Mouse (Mus musculus) MEL-GATA-1-ER (cell line): ENCODE measurements at regions not wholly inside any gene's neighbourhood (a gene's known extent, or its start where the extent isn't known, plus 50 kb on each side); places are given as distances from the start of the nearest gene placed in this dataset.
A peak's percentile ranks its signal among the peaks of the same experiment; 100 is the strongest.

ENCODE experiments used
- DNase-seq: peaks from one replicate; pipeline ENCODE4 v3.0.0-alpha.2; 2012; ENCODE audit warnings: low read depth; ENCODE audit errors: extremely low read depth

DNA sequence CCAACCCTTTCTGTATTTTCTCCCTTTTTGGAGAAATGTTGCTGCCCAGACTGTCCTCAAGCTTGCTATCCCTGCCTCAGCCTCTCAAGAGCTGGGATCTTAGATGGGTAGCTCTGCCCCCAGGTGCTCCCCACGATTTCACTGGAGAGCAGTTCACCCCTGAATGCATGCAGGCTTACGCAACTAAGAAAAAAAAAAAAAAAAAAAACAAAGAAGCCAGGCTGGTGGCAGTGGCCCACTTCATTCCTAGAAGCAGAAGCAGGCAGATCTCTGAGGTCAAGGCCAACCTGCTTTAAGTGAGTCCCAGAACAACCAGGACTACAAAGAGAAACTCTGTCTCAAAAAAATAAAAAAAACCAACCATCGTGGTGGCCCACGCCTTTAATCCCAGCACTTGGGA, 51.2 kb upstream of the Fbxo11 start:
- DNase-seq, result no peak

DNA sequence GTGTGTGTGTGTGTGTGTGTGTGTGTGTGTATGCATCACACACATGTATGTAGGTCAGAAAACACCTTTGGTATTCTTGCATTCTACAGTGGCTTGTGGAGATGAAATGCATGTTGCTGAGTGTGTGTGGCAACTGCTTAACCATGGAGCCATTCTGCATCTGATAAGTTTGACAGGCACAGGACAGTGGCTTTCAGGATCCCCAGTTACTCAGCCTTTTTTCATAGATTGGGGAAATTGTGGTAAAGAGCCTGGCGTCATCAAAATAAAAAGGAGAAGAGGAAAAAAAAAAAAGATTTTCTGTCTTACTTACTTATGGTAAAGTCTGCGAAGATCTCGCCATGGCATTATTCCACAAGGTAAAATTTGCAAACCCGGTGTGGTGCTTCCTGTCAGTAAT, 53.6 kb upstream of the Fbxo11 start:
- DNase-seq, result peak; percentile 83

DNA sequence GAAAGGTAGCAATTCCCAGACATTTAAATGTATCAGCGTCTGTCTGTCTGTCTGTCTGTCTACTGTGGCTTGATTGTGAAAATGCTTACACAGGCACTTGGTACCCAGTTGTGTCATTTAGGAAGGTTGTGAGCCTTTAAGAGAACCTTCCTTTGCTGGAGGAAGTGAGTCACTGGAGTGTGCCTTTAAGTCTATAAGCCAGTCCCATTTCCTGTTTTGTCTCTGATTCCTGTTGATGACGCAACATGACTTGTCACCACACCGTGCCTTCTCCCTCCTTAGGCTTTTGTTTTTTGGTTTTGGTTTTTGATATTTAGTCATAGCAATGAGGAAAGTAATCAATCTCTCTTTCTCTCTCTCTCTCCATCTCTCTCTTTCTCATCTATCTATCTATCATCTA, 58.6 kb upstream of the Fbxo11 start:
- no peak for DNase-seq

DNA sequence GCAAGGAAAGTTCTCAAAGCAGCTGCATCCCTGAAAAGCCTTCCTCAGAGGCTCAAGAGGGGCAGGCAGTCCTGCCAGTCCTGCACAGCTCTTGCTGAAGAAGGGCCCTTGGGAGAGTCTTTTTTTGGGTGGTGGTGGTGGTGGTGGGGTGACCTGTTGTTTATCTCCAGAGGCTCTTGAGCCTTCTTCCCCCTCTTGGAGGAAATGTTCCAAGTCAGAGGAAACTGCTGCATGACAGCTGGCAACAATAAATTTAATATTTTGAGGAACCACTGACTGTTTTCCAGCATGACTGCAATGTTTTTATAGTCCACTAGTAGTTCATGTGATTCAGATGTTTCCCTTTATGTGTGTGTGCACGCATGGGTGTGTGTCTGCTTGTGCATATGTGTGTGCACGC, 62.0 kb upstream of the Fbxo11 start:
- no peak for DNase-seq

DNA sequence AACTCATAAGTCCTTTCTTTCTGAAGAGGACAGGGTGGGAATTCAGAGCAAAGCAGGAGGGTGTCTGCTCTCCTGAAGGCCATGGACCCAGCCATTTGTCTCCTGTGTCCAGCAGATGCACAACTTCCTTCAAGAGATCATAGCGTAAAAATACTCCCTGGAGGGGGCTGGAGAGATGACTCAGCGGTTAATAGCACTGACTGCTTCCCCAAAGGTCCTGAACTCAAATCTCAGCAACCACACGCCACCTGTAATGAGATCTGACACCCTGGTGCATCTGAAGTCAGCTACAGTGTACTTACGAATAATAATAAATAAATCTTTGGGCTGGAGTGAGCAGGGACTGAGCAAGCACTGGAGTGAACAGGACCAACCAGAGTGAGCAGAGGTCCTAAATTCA, 66.2 kb upstream of the Fbxo11 start:
- no peak for DNase-seq

DNA sequence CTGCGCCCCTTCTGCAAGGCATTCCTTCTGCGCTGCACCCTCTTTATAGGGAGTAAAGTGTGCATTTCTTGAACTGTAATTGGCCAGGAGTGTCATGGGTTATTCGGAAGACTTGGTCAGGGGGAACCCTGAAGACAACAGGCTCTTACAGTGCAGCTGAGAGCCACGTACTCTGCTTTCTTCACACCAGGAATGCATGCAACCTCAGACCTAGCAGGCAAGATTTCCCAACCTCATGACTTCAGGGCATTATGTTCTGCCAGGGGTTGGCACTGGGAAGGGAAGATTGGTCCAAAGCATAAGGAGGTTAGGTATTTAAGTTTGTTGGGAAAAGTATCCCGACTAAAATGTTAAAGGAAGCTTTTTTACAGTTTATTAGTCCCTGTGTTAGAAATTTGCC, 66.9 kb upstream of the Fbxo11 start:
- DNase-seq, result no peak

DNA sequence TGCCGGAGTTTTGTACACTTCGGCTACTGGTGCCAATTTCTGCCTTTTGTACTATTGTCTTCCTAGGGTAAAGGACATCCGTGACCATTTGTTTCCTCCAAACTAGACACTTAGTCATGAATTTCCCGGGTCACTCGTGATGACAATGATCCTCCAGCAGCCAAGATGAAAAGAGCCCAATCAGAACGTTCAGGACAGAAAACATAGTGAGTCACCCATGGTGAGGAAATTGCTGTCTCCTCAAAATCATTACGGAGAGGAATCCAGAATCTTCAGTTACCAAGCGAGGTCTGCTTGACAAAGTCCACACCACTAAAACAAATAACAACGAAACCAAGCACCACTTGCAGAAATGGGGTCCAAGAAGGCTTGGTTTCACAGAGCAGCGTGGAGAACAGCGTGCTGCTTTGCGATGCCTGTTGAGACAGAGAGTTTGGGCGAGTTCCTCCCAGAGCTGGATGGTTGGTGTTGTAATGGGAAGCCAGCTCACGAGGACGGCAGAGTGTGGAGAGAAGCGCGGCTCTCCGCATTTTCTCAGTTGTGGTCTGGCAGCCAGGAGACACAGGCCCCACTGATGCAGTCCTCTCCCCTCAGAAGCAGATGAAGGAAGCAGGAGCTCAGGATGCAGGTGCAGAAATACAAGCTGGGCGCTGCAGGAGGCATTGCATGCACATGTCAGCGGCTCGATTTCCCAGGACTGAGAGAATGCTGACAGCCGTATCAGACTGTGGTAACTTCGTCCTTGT, 67.7 kb upstream of the Fbxo11 start:
- no peak for DNase-seq

DNA sequence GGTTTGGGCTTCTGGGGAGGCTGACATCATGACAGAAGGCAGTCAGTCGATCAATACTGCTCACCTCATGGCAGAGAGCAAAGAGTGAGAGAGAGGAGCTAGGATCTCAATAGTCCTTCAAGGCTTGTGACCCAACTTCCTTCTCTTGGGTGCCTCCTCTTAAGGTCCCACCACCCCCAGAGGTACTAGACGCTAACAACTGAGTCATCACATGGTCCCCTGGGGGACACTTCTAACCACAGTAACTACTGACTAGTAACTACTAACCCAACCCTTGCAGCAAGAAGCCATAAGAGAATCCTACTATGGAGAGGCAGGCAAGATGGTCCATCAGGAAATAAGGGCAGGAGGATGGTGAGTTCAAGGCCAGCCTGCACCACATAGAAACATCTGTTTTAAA, 69.5 kb upstream of the Fbxo11 start:
- DNase-seq, result no peak

DNA sequence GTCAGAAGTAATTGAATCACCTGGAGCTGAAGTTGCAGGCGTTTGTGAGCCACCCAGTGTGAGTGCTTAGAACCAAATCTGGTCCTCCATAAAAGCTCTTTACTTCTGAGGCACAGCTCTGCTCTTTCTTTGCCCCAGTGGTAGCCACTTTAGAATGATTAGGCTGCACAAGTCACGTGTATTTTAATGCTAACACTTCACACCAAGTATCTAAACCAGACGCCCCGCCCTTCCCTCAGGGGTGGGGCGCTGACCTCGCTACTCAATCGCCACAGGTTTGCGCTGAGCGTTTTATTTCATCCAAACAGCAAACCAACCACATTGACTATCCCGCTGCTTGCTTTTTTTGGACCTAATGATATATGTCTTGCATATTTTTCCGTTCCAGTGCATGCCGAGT, 76.4 kb upstream of the Fbxo11 start:
- no peak for DNase-seq

DNA sequence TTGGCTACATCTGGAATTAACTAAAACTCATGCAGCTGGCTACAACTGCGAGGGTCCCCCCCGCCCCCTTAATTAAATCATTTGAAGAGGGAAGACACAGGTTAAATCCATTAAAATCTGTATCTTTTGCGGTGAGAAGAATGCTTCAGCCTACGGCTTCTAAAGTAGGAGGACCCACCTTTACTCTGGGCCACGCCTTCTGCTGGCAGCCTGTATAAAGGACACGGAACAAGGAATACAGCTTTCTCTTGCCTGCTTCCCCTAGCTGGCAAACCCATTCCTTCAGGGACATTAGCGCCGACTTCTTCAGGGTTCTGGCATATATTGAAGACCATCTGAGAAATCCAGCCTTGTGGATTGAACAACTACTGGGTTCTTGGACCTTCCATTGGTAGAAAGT, 76.9 kb upstream of the Fbxo11 start:
- no peak for DNase-seq

DNA sequence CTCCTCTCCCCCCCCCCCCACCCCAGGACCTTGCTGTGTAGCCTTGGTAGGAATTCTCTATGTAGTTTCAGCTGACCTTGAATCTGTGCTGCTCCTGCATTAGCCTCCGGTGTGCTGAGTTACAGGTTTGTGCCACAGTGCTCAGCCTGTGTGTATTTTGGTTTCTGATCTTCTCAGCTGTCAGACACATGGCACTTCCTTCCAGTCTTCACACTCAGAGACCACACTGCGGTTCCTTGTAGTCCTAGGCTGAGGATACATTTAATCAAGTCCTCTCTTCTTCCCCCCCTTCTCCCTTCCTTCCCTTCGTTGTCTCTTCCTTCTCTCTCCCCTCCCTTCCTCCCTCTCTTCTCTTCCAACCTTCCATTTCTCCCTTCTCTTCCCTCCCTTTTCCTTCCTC, 77.7 kb upstream of the Fbxo11 start:
- no peak for DNase-seq

DNA sequence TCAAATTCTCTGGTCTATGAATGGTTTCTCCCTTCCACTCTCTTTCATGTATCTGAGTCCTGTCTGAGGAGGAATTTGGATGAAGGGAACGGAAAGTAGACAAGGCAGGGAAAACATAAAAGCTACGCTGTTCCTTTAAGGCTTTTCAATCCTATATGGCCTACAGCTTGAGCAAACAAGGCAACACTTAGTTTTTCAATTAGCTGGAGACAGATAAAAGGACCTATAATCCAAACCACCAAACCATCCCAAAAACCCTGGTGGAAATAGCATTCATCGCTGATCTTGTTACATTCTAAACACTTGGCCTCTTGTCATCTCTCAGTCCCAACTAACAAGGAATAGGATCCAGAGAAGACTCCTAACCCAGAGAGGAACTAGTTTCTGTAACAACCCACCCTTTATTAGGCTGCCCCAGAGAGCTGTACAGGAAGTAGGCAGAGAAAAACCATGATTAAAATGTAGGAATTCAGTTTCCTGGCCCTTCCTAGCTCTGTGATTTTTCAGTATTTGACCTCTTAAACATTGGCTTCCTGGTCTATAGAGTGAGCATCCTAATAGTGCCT, 78.4 kb upstream of the Fbxo11 start:
- DNase-seq, result no peak

DNA sequence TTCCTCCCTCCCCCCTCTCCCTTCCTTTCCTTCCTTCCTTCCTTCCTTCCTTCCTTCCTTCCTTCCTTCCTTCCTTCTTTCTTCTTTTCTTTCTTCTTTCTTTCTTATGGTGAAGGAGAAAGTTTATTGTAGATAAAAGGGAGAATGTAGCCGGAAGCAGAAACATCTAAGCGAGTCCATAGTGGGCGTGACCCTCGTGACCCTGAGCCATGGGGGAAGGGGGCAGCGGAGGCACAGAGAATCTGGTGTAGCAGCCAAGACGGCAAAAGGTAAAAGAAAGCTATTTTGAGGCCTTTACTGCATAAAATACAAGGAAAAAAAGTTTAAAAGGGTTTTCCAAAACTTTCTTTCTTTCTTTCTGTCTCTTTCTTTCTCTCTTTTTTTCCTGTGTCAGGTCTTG, 93.5 kb upstream of the Fbxo11 start:
- DNase-seq, result no peak

DNA sequence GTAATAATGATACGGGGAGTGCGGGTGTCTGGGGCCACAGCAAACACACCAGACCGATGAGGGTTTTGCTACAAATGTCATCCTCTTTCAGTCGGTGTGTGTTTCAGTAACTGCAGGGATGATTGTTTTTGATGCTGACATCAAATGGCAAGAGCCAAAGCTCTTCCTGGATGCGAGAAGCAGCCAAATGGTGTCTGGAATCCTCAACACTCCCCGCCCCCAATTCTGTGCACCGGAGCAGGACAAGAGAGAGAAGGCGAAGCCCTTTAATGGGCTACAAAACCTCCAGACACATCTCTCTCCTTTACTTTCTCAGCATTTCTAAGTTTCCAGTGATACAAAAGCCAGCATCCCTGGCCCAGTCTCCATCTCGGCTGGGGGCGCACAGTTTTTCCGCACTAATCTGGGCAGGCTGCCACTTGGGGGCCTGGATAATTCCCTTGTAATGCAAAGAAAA, 94.1 kb upstream of the Fbxo11 start:
- no peak for DNase-seq

DNA sequence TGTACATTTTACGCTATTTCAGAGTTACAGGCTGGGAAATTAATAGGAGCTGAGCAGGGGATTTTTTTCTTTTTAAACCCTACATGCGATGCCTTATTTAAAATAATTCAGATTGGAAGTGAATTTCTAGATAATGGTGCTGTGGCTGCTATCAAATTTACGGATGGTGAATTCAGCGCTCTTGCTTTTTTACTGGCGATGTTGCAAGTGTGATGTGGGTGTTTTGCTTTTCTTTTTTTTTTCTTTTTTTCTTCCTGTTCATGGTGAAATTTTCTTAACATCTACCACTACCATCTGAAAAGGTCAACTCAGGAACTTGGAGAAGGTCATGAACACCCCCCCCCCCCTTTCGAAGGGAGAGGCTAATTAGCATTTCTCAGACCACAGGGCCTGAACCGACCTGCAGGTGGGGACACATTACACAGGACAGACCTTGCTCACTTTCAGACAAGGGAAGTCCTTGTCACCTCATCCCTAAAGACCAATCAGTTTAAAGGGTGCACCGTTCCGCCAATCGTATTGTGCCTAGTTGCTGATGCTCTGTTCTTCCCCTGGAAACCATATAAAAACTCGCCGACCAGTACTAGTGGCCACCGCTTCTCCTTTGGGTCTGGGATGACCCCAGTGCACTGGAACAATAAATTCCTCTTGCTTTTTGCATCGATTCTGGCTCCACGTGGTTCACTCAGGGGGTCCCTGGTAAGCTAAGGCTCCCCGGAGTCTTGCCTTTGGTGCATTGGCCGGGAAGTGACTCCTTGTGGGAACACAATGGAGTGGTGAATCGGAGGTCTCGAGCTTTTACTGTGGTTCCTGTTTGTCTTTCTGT, 95.0 kb upstream of the Fbxo11 start:
- no peak for DNase-seq

DNA sequence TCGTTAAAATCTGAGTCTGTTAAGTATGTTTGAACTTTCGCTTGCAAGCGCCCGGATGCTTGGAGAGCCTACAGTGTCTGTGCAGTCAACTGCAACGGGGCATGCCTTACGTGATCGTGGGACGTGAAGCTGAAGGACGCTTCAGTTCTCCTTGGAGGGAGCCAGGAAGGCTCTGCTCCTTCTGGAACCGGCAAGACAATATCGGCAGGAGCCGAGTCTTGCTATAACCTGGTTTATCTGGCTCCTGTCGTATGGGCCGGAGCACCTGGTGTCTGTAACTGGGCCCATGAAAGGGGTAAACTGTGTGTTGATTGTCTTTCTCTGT, 95.5 kb upstream of the Fbxo11 start:
- DNase-seq, result no peak

DNA sequence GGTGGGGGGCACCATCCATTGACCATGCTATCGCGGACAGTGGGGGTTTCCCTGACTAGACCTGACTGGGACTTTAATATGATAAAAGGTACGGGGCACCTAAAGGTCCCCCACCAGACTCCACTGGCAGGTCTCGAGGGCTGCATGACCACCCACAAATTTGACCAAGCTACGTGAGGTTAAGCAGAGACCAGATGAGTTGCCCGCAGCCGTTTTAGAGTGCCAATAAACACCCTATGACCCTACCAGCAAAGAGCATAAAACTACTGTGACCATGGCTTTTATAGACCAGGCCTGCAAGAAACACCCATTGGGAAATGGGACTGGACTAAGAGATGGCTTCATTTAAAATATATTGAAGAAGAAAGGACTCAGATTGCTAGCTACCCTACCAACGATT, 96.7 kb upstream of the Fbxo11 start:
- DNase-seq, result no peak

DNA sequence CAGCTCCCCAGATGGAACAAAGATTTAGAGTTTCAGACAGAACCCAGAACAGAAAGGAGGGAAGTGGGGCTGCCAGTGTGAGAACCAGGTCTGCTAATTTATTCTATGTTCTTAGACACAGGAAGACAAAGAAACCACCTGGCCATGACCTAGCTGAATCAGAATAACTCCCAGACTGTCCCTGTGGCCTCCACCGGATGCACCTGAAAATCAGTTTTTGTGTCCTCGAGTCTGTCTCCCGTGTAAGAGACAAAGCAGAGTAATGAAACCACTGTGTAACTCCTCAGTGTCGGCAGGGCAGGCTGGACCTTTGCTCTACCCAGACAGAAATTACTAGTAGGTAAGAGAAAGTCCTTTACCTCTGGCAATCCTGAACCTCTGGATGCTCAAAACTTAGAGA, 99.7 kb upstream of the Fbxo11 start:
- no peak for DNase-seq

DNA sequence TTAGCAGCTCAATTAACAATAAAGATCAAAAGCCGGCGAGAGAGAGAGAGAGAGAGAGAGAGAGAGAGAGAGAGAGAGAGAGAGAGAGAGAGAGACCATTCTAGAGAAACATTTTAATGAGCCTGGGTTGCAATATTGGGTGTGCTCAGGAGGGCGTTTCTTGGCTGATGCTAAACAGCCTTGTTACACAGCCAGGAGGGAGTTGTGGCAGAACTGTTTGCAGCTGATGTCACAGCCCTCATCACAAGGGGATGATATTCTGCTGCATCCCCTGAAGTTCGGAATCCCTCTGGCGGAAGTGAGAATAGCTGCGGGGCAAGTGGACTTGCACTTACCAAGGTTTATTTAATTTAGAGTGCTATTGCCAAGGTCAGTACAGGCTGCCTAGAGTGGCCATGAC, 100.7 kb upstream of the Fbxo11 start:
- no peak for DNase-seq

DNA sequence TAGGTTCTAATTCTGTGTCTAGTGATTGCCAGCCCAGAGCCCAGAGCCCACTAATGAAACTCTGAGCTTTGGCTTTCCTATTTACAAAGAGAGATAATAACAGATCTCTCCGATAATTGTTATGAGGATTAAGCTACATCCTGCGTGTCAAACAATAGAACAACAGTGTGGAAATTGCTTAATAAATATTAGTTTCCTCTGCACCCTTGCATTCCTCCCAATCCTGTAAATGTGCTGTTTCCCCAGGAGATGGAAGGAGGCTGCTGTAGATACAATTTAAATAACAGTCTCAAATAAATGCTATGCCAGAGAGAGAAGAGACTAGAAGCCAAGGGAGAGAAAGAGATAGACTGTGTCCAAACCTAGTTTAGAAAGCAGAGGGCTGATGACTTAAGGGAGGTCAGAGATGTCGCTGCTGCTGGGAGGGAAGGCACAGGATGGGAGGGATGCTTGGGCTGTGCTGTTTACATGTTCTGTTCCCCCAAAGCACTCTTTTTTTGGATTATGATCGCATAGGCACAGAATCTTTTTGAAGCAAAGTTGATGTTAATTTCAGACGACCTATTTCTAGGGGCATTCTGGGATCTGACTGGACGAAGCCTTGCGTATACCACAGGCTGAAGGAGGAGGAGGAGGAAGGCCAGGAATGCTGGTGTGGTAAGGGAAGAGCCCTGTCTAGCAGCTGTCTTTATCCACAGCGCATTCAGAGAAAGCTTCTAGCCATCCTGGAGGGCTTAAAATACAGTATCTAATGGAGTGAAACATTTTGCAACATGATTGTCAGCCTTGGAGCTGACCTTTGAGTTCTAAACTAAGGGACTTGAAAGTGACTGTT, 103.4 kb upstream of the Fbxo11 start:
- no peak for DNase-seq

DNA sequence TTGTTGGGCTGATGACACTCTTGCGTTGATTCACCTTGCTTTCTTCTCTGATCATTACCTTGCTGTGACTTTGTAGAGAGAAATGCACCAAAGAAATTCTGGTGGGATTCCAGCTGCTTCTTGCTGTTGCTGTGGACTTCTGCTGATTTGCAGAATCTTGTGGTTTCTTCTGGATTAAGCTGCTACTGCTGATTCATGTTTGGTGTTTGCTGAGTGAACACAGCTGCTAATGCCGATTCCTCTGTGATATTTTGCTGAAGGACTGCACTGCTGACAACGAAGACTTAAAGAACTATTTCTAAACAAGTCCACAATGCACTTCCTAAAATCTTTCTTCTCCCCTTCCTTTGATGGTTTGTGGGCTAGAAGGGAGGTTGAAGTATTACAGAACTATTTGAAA, 106.5 kb upstream of the Fbxo11 start:
- DNase-seq, result no peak
